Mouse (Mus musculus) spleen, adult 2 months (tissue): ENCODE measurements around the gene Meltf.

Experiments
- CTCF ChIP-seq: fragments of 200-500 bp; IDR thresholded peaks from 2 replicates; pipeline ENCODE4 v1.5.1; 2011; ENCODE audit warnings: mild to moderate bottlenecking, inconsistent platforms; ENCODE audit not compliant: insufficient read depth, insufficient read length, insufficient replicate concordance; ENCODE audit errors: extremely low read depth
- POLR2A ChIP-seq: fragments of 200-500 bp; IDR thresholded peaks from 2 replicates; pipeline ENCODE4 v1.6.1; 2011; ENCODE audit warnings: low read depth, low read length, inconsistent platforms

GRCm38 (mm10) chr16:31863920-31864319 lies 14.7 kb upstream of the Meltf start:
- no peak for TF ChIP-seq CTCF
- TF ChIP-seq POLR2A = no peak
